Mouse (Mus musculus) small intestine, adult 2 months (tissue): ENCODE measurements around the gene Tmem86a.
A peak's percentile ranks its signal among the peaks of the same experiment; 100 is the strongest.

Experiments used
- CTCF ChIP-seq: fragments of 200-500 bp; IDR thresholded peaks from 2 replicates; pipeline ENCODE4 v1.5.1; 2012; ENCODE audit warnings: low read depth, mild to moderate bottlenecking, control low read depth, inconsistent platforms, low read length, moderate library complexity, mixed read lengths; ENCODE audit not compliant: insufficient replicate concordance, insufficient read length; ENCODE audit errors: extremely low read depth
- POLR2A ChIP-seq: fragments of 200-500 bp; IDR thresholded peaks from 2 replicates; pipeline ENCODE4 v1.6.1; 2012; ENCODE audit warnings: low read depth, mild to moderate bottlenecking, control low read depth, inconsistent platforms, low read length, moderate library complexity

DNA sequence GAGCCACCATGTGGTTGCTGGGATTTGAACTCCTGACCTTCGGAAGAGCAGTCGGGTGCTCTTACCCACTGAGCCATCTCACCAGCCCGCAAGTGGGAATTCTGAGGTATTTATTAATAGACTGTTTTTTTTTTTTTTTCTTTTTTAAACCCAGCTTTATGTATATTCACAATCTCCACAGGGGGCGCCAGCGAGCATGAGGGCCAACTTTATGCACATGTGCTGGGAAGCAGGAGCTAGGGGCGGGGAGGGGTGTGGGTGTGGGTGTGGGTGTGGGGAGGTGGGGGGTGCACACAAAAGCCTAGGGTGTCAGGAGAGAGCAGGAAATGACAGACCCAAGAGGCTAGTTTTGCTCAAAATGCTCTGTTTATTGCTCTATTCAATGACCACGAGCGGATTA lies 27.1 kb downstream of the Tmem86a start:
- TF ChIP-seq POLR2A = no peak
- peak; percentile 43; the same call in 1 of the 2 replicates for TF ChIP-seq CTCF
